Mouse (Mus musculus) retina, postnatal 7 days (tissue): Measurements from ENCODE around the gene Anapc15.

Source experiments
- DNase-seq: peaks from one replicate; pipeline ENCODE4 v3.0.0-alpha.2; 2012; ENCODE audit warnings: low read depth, low spot score

Anapc15 gene

DNA sequence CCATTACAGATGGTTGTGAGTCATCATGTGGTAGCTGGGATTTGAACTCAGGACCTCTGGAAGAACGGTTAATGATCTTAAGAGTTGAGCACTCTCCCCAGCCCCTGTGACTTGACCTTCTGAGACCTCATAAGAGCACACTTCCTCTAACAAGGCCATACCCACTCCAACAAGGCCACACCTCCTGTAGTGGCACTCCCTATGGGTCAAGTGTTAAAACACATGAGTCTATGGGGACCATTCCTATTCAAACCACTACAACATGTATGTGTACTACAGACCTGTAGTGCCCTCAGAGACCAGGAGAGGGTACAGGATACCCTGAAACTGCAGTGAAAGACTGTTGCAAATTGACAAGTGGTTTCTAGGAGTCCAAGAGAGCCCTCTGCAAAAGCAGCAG is 15.6 kb upstream of the Anapc15 start:
- DNase-seq: no peak

DNA sequence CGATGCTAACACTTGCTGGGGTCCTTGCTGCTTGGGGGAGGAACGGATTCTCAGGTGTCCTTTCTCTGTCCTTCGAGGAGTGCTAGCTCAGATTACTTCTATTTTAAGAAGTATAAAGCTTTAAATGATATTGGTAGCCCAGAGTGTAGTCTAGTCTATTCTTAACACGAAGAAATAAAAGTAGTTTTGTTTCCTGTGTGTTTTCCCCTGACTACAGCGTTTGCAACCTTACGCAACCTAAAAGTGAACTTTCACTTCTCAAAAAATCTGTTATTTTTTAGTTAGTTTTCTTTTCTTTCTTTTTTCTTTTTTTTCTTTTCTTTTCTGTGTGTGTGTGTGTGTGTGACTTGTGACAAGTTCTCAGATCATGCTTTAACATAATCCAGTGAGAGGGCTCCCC is 11.8 kb upstream of the Anapc15 start:
- DNase-seq: no peak

DNA sequence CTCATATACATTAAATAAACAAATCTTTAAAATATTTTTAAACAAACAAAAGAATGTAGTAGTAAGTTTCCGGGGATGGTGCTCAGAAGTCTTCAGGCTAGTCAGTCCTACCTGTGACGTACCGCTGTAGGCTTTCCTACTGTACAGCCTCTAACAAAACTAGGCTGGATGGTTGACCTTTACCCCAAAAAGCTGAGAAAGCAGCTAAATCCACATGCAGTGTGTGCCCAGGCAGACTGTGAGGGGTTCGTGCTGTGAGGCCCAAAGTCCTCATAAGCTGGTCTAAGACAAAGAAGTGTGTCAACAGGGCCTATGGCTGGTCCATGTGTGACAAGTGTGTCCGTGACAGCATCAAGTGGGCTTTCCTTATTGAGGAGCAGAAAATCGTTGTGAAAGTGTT is 10.7 kb upstream of the Anapc15 start:
- no peak for DNase-seq

DNA sequence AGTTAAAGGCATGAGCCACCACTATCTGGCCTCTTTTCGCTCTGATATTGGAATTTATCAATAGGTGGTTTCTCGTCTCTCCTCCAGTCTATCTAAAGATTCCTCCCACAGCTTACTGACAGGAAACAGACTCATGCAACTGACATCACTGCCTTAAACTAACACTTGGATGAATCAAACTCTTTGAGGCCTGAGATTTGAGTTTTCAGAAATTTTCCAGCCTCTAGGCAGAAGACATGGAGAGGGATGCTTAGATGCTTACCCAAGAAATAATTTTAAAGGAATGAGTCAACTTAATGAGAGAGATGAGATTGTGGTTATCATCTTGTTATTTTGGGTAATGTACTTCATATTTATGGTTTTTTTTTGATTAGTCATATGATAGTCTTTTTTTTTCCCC is 9.7 kb upstream of the Anapc15 start:
- no peak for DNase-seq

DNA sequence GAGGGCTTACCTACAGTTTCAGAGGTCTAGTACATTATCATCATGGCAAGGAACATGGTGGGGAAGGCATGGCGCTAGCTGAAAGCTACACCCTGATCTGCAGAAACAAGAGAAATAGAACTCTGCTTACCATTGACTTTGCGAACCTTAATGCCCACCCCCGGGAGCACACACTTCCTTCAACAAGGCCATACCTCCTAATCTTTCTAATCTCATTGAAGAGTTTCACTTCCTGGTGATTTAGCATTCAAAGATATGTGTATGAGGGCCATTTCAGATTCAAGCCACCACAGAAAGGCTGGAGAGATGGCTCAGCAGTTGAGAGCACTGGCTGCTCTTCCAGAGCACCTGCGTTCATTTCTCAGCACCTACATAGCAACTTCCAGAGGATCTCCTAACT is 6.4 kb upstream of the Anapc15 start, which contains the start of gene Folr2:
Gene Folr2, minus strand, starts transcription at position 101 of the 400 bp plus-strand sequence.
- DNase-seq: no peak

- no peak for DNase-seq
These were observed 5.2 kb upstream of the Anapc15 start for GRCm38 (mm10) chr7:101858362-101858761.

- DNase-seq: no peak
These were observed 2.5 kb upstream of the Anapc15 start for GRCm38 (mm10) chr7:101860978-101861377.

GRCm38 (mm10) chr7:101862291-101862690 is 1.2 kb upstream of the Anapc15 start:
- no peak for DNase-seq

DNA sequence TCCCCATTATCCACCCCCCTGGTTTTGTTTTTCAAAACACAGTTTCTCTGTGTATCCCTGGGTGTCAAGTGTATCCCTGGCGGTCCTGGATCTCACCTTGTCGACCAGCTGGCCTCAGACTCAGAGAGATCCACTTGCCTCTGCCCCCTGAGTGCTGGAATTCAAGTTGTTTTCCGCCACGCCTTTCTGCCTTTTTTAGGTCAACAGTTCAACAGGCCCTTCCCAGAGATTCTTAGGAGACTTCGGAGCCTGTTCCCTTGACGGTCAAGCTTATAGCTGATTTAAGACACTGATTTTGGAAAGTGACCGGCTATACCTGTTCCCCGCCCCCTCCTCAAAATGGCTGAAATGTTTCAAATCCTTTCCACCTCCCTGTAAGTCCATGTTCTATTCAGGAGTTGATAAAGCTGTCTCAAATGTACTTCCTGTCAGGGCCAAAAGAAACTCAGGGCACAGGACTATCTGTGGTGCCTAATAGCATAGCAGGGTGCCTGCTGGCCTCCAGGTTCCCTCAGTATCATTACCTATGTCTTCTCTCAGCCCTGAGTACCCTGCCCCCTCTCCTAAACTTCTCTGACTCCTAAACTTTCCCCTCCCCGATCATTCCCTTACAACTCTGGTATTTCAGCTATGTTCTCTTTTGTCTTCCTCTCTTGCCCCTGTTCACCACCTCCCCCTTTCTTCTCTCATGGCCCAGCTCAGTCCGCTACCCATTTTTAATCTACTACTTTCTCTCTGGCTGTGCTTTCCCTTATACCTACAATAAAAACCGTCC is 3.2 kb downstream of the Anapc15 start:
- no peak for DNase-seq

GRCm38 (mm10) chr7:101867482-101867881 is 4.0 kb downstream of the Anapc15 start:
- no peak for DNase-seq

- DNase-seq: peak; percentile 55
These were observed 5.0 kb downstream of the Anapc15 start for GRCm38 (mm10) chr7:101868241-101869162.

- no peak for DNase-seq
These were observed 5.6 kb downstream of the Anapc15 start for GRCm38 (mm10) chr7:101869163-101869500.

- DNase-seq: no peak
These were observed 7.1 kb downstream of the Anapc15 start, which contains the start of gene Folr1 for GRCm38 (mm10) chr7:101870629-101871028. Gene Folr1, minus strand, starts transcription at chr7:101870788.

DNA sequence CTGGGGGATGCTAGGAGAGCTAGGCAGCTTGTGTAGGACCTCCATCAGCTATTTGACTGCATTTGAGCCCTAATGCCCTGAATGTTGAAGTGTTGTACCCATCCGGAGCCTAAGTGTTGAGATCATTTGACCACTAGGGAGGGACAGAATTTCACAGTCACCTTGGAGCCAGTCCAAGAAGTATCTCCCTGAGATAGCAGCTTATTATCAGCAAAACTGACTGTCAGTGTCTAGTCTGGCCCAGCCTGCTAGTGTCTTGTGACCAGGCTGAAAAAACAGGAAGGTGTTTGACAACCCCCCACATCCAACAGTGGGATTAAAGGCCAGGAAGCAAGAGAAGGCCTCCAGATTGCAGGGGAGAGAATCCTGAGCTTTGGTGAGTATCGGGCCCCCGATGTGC is 7.8 kb downstream of the Anapc15 start:
- DNase-seq: no peak

GRCm38 (mm10) chr7:101875978-101876377 is 12.5 kb downstream of the Anapc15 start:
- no peak for DNase-seq

- DNase-seq: no peak
These were observed 17.3 kb downstream of the Anapc15 start for GRCm38 (mm10) chr7:101880855-101881254.

DNA sequence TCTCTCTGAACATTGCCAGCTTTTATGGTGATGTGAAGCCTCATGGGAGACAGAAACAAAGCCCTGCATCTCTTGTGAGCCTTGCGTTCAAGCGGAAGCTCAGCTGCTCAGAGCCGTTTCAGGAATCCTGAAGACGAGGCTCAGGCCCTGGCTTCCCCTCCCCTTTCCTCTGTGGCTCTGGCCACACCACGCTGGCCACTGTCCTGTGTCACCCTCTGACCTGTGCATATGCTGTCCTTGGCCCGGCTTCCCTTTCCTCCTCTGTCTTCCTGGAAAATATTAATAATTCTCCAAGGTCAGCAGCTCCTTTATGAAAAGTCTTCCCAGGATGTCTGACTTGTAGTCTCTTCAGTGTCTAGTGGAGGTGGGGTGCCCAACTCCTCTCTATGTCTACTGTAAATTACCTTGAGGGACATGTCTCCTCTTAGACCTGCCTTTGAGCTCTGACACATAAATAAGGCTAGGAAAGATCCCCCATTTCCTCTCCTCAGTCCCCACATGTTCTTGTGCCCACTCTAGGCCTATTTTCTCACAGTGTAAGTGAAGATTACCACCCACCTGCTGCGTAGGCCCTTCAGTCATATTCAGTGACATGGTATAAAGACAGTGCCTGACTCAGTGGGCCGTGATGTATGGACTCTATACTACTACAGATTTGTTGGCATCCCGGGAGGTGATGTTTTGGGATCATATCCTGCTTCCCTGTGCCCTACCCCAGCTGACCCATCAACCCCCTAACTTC is 19.1 kb downstream of the Anapc15 start:
- DNase-seq: no peak

DNA sequence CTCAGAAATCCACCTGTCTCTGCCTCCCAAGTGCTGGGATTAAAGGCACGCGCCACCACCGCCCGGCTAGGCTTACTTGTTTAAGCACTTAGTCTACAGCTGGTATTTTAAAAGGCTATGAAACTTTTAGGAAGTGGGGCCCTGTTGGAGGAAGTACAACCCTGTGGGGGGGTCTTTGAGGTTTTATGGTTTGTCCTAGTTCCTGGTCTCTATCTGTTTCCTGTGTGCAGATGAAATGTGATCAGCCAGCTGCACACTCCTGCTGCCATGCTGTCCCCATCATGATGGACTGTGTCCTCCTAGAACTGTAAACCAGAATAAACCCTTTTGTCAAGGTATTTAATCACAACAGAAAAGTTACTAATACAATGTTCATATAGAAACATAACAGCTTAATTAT is 20.6 kb downstream of the Anapc15 start:
- DNase-seq: no peak

DNA sequence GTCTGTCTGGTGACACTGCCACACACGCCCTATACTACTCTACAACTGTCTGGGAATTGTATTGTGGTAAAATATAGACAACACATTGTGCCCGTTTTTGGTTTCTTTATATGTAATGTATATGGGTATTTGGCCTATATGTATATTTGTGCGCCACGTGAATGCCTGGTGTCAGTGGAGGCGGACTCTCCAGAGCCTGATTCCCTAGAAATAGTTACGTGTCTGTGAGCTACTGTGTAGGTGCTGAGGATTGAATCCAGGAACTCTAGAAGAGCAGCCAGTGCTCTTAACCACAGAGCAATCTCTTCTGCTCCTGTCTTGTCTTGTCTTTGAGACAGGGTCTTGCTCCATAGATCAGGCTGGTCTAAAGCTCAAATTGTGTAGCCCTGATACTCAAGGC is 22.8 kb downstream of the Anapc15 start:
- DNase-seq: no peak

DNA sequence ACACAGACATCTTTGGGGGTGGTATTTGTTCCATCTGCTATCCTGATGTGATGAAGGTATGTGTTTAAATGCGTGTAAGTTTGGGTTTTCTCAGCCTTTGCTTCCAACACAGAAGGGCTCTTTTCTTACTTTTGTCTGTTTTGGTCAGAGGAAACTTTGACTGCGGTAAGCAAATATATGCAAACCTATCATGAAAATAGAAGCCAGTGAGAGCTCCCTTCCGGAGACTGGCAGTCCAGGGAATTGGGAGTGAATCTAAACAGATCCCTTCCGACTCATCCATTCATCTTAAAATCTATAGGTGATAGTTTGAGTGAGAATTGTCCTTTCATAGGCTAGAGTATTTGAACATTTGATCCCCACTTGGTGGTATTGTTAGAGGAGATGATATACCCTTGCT is 24.9 kb downstream of the Anapc15 start:
- no peak for DNase-seq

DNA sequence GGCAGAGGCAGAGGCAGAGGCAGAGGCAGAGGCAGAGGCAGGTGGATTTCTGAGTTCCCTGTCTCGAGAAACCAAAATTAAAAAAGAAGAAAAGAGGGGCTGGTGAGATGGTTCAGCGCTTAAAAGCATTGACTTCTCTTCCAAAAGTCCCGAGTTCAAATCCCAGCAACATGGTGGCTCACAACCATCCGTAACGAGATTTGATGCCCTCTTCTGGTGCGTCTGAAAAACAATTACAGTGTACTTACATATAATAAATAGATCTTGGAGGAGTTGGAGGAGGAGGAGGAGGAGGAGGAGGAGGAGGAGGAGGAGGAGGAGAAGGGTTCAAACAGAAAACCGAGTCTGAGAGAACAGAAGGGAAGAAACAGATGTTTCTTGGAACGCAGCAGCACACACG is 32.2 kb downstream of the Anapc15 start:
- no peak for DNase-seq
